Mouse (Mus musculus): ENCODE data around the gene Oas1f. TPM values are rescaled to one million over a fixed set of nuclear protein-coding genes. Genes with fewer than 3 reads are reported as not detected.
"Not testable (repeated sequence)": the region's sequence is repeated elsewhere in the genome, so short reads cannot be mapped to it uniquely, and the experiment has no call there.

Gene Oas1f
- total RNA-seq, 2 experiments from 2014 or later: not detected

DNA sequence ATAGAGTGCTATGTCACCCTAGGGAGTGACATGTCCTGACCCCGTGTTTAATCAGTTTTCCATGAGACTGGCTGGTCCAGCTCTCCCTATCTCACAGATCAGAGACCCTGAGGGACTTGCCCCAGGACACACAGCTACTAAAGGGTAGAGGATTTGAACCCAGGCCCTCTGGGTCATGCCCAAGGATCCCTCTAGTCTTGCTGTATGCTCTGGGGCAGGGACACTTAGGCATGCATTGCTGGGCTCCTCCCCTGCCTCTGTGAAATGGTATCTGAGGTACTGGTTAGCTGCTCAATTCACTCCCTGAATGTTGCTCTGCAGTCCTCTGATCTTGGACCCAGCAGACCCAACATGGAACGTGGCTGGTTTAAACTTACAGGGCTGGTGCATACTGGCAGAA is 24.3 kb downstream of the Oas1f start:
- DNase-seq: no peak

DNA sequence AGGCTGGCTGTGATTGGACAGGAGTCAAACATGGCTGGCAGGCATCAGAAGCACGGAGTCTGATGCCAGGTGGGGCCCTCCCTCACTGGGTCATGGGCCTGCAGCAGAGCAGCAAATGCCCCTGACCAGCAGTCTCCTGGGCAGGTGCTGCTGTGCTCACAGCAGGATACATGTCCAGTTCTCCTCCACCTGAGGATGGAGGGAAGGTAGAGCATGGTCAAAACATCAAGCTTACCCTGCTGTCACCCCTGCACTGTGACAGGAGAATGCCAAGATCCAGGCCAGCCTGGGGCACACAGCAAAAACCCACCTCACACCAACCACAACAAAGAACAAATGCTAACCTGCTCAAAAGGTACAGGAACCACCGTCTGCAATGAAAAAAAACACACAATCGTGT is 29.7 kb downstream of the Oas1f start:
- not testable (repeated sequence) for DNase-seq

DNA sequence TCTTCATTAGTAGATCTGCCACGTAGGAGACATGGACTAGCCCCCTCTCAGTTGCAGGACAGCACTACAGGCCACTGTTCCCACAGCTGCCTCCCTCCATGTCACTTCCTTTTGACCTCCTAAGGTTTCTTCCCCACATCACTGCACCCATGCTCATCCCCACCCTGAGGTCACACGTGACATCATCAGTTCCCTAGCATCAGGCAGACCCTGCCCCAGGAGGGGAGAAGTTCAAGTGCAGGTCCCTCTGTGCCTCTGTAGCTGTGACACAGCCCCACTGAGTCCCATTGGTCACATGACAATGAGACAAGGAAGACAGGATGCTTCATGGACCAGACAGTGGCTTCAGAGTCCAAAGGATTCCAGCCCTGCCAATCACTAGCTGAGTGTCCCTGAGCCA is 30.2 kb downstream of the Oas1f start:
- not testable (repeated sequence) for DNase-seq

DNA sequence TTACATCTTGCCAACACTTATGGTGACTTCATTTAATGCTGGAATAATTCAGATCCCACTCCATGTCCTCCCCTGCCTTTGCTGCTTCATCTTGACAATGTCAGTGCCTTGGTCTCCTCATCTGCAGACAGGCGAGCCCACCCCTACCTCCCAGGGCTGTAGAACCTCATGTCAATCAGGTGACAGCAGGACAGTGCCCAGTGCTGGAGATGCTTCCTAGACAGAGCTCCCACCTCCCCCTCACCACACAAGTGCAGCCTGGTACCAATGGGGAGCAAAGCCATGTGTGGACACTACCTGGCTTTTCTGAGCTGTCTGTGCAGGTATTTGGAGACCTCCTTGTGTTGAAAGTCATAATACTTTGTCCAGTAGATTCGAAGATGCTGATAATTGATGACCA is 31.6 kb downstream of the Oas1f start:
- DNase-seq: not testable (repeated sequence)

DNA sequence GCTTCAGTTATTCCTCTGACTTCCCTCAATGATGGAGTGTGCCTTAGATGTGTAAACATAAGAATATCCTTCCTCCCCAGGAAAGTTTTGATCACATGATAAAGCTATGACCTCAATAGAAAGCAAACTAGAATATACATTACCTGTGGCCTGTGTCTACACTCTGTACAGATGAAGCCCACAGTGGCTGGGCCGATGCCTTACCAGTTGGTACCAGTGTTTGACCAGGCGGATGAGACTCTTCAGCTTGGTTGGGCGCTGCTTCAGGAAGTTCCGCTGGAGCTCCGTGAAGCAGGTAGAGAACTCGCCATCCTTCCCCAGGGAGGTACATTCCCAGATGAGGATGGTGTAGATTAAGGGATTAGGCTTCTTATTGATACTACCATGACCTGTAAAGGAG is 34.5 kb downstream of the Oas1f start:
- DNase-seq: not testable (repeated sequence)

DNA sequence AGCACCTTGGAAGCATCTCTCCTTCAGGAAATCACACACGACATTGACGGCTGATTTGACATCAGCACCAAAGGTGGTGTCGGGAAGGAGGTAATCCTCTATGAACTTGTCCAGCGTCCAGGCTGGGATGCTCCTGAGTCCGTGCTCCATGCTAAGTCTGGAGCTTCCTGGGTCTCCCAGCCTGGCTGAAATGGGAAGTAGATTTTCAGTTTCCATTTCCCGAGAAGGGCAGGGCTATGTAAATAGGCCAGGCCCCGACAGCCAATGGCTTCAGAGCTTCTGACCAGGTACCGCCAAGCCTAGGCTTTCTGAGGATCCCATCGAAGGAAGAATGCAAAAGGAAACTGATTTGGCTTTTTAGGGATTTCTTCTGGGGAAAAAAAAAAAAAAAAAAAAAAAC is 40.2 kb downstream of the Oas1f start, which contains the start of gene Oas1g:
Gene Oas1g, minus strand, starts transcription at position 201 of the 400 bp plus-strand sequence.
- not testable (repeated sequence) for DNase-seq

DNA sequence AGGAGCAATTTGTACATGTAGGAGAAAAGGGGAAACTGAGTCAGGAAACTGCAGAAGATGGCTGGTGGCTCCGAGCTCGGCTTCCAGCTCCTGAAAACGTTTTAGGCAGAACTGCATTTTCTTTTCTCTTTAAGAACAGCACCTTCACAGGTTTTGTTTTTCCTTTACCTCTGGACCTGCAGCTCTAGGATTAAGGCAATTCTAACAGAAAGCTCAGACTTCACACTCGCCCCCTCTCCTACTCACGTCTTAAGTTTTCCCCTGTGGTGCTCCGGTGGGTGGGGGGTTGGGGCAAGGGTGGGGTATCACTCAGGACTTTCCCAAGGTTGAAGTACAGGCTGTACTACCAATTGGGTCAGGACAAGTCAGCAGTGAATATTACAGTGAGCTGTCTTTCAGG is 40.7 kb downstream of the Oas1f start:
- DNase-seq: no peak

DNA sequence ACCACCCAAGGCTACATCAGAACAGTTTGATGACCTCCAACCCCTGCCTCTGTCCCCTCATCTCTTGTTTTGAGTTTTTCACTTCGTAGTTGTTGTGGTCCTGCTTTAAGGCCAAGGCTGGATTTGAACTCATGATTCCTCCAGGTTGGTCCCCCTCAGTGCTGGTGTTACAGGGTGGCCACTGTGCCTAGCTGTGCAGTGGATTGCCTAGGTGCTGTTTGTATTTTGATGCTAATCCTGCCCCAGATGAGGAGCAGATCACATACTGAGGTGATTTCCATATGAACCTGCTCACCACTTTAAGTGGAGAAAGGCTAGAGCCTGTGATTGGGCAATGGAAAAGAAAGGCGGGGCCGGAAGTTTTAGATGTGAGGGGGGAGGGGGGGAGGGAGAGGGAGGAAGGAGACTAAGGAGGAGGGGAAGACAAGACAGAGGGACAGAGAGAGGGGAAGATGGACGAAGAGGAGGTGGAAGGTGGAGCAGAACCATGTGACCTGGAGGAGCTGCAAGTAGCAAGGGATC is 41.2 kb downstream of the Oas1f start:
- not testable (repeated sequence) for DNase-seq

DNA sequence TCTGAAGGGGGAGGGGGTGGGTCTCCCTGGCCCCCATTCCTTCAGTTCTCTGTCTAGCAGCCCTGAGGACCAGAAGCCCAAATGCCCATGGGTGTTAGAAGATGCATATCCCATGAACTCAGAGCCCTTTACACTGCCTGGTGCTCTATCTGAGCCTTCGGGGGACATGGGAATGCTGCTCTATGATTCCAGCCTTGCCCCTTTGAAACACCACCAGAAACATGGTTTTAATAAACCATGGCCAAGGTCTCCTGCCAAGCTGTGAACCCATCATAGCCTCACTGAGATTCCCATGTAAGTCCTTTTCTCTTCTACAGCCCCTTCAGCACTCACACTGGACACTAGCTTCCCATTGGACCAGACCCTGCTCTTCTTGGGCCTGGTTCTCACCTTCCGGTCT is 42.9 kb downstream of the Oas1f start:
- no peak for DNase-seq

DNA sequence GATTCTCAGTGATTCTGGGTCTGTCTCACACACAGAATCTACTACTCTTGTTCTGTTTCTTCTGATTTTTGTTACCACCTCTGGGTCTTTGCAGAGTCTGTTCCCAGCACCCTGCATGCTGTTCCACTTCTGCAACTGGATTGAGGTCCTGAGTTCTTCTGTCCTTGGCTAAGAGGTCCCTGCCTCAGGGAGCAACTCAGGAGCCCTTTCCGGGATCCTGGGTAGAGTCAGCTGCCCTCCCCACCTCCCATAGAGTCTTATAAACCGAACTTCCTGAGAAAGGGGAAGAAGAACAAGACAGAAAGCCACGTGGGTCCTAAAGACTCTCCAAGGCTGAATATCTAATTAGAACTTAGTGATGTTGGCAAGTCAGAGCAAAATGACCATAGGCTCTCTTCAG is 43.8 kb downstream of the Oas1f start:
- no peak for DNase-seq

DNA sequence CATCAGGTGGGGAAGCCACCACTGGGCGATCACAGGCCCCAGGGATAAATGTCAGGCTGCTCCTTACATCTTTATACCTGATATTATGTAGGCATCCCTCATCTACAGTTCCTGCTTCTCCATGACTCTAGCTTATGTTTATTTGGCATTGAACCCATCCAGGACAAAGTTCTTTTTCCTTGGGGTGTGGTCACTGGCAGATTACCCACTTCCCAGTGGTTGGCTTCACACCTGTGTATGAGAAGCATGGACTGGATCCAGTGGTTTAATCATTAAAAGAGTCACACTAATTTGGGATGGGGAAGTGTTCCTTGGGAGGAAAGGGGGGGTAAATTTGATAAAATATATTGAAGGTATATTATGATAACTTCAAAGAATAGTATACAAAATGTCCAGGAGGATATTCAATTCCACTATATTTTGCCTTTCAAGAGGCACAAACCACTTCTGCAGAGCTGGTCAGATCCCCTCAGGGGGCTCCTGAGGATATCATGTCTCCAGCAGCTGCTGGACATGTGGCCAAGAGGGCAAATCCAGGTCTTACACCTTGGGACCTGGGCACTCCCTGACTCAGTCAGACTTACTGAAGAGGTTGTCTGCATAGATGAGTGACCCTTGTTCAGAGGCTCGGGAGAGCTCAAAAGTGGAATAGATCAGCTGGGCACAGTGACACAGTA is 44.5 kb downstream of the Oas1f start:
- not testable (repeated sequence) for DNase-seq

DNA sequence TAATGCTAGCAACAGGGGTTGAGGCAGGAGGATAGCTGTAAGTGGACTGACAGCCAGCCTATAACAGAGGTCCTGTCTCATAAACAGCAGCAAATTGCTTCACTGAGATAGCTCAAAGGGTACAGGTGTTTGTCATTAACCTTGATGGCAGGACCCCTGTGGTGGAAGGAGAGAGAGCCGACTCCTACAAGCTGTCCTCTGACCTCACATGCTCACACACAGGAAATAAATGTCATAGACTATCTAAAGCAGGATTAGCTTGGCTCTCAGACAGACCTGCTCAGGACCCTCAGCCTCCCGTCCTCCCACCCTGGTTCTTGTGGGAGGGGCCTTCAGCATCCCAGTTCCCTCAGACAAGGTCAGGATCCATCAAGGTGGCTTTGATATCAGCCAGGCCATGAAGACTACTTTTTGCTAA is 45.1 kb downstream of the Oas1f start:
- no peak for DNase-seq

DNA sequence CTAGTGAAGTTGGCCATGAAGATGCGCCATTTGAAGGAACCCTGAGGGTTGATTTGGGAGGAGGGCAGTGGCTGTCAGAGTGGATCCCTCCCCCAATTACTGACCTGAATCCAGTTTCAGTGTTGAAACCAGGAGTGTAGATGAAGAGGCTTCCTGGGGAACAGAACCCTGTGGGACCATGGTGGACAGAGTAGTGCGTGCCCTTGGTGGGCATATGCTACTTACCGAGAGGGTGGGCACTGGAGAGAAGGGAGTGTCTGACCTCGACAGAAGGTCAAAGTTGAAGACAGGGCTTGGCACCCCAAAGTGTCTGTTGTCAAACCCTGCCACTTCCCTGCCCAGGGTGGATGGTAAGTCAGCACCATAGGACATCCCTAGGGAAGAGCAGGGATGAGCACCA is 46.7 kb downstream of the Oas1f start:
- DNase-seq: not testable (repeated sequence)

DNA sequence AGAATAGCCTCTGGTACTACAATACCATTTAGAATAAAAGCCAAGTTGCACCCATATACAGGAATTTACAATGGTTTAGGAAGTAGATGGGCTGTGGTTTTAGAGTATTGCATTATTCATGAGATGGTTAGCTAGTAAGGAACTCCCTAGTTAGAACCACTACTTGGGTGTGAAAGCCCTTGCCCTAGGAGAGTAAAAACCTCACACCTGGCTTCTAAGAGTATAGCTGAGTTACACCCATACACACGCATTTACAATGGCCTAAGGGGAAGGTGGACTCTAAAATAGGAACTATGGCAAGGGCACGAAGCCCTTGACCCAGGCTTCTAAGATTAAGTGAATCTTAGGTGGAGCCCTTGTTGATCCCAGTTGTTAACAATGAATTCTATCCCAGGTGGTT is 47.5 kb downstream of the Oas1f start:
- not testable (repeated sequence) for DNase-seq

DNA sequence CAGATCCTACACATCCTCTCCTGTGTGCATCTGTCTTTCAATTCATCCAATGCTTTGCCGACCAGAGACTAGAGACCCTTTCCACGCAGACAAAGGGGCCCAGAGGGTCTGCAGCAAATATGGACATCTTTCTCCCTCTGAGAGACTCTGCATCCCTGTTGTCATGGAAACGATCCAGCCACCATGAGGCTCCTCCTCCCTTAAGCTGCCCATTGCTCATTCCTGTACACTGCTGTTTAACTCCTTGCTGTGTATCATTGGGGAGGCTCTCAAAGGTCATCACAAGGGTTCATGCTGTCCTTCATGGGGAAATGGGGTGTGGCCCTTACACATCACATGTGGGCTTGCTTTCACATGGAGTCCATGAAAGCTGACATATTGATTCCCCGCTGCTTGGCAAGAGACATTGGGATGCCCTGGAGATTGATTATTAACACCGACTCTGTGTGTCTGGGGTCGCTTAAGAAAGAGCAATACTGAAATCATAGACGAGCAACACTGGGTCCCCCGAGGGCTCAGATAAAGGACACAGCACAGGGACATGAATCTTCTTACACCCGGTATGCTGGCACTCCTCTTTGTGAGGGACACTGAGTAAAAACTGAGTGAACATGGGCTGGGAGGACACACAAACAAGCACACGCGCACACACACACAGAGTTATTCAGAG is 48.2 kb downstream of the Oas1f start:
- DNase-seq: no peak

DNA sequence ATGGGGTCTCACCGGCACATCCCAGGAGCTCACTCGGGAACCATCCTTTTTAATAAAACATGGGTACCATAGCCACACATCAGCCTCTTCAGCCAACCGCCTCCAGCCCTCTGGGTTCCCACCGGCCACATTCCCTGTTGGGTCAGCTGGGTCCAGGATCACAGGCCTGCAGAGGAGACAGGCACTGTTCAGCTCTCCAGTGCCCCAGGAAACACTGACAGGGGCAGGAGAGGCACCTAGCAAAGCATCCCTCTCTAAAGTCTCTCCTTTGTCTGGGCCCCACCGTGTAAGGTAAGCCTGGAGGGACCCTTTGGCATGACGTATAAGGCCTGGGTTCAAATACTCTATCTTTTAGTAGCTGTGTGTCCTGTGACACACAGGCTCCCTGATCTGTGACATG is 51.1 kb downstream of the Oas1f start:
- no peak for DNase-seq

DNA sequence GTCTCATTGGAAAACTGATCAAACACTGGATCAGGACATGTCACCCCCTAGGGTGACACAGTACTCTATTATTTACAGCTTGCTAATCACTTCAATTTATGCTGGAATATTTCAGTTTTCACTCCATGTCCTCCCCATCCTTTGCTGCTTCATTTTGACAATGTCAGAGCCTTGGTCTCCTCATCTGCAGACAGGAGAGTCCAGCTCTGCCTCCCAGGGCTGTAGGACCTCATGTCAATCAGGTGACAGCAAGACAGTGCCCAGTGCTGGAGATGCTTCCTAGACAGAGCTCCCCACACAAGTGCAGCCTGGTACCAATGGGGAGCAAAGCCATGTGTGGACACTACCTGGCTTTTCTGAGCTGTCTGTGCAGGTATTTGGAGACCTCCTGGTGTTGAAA is 51.6 kb downstream of the Oas1f start:
- no peak for DNase-seq

DNA sequence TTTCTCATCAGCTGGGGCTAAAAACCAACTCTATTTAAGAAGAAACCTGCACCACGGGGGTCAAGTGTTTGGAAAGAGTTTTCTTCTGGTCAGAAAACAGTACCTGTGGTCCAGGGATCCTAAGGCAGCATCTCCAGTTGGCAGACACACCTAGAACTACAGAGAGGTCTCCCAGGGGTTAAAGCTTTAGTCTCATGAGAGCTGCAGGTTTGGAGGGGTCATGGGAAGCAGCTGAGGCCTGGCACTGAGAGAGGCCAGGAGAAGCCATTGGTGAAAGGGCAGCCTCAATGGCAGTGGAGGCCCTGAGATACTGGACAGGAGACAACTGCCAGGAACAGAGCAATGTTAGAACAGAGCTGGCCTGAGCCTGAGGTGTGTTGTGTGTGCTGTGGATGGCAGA is 53.5 kb downstream of the Oas1f start:
- no peak for DNase-seq

DNA sequence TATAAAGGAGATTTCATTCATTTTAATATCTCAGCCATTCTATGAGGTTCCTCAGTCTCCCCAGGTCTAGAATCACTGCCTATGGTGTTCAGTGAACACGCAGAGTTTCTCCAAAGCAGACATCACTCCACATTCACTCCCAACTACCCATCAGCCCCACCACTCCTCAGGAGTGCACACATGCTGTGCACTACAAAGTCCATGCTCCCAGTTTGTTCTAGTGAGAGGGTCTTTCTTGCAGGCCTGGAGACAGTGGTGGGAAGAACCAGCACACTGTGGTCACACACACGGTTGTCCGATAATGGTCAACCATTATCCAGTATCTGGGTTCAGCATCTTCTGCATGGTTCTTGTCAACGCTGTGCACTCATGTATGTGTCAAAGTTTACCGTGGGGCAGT is 54.9 kb downstream of the Oas1f start:
- DNase-seq: no peak

DNA sequence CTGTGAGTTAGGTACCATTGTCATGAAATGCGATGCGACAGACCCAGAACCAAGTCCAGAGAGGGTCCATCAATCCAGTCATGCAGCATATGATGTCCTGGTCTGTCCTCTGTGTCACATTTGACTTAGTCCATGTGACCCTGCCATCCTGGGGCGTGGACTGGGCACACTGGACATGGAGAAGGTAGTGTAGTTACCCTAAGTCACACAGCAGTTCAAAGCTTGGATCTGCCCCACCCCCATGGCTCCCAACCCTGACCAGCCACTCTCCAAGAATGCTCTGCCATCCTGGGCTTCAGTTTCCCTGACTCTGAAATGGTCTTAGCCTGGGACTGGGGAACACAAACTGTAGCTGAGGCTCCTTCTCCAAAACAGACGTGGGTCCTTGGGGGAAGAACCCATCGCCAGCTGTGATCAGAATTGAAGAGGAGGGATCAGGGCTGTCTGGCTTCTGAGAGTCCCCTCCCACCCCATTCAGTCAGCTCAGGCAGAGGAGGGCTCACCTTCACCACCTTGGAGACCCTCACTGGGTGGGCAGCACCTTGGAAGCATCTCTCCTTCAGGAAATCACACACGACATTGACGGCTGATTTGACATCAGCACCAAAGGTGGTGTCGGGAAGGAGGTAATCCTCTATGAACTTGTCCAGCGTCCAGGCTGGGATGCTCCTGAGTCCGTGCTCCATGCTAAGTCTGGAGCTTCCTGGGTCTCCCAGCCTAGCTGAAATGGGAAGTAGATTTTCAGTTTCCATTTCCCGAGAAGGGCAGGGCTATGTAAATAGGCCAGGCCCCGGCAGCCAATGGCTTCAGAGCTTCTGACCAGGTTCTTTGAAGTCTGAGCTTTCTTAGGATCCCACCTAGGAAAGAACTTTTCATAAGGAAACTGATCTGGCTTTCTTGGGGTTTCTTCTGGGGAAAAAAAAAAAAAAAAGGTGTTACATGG is 59.9 kb downstream of the Oas1f start, which contains the start of gene Oas1a:
Gene Oas1a, minus strand, starts transcription at position 731 of the 943 bp plus-strand sequence.
- not testable (repeated sequence) for DNase-seq
